Mouse (Mus musculus): Measurements from ENCODE around the gene Marveld2.

Gene Marveld2

GRCm38 (mm10) chr13:100547269-100547668 lies 69.5 kb downstream of the Marveld2 start:
- in situ Hi-C loops (cut with MboI, MseI) = no loop called here
